Mouse (Mus musculus): ENCODE results near the gene Abhd15.

- TF ChIP-seq CTCF (IDR thresholded peaks at IDR 0.05; ENCODE audit: control insufficient read depth, insufficient read depth, insufficient read length) = no peak
- no peak for TF ChIP-seq MAX (IDR thresholded peaks at IDR 0.05)
- TF ChIP-seq MYOG (IDR thresholded peaks at IDR 0.05; ENCODE audit: control insufficient read depth, extremely low read depth, insufficient read length) = no peak
- TF ChIP-seq USF1 (IDR thresholded peaks at IDR 0.05; ENCODE audit: low read depth) = no peak
These were observed 30.3 kb downstream of the Abhd15 start for GRCm38 (mm10) chr11:77545261-77545660.

All from C2C12 (cell line).